Mouse (Mus musculus) heart, embryonic 10.5 days (tissue): ENCODE measurements around the gene Prdx2. TPM values are rescaled to one million over a fixed set of nuclear protein-coding genes. Genes with fewer than 3 reads are reported as not detected.

ENCODE experiments used
- DNase-seq: peaks from one replicate; pipeline ENCODE4 v3.0.0-alpha.2; 2017; ENCODE audit warnings: low spot score
- H3K27ac ChIP-seq: fragments of 300-500 bp; sonication (generic); 2 replicates; pipeline ENCODE4 v1.5.1; 2016; ENCODE audit warnings: mild to moderate bottlenecking
- H3K27me3 ChIP-seq: fragments of 300-500 bp; sonication (generic); 2 replicates; pipeline ENCODE4 v1.6.1; 2016; ENCODE audit warnings: mild to moderate bottlenecking; ENCODE audit not compliant: poor library complexity, insufficient read depth, severe bottlenecking
- H3K36me3 ChIP-seq: fragments of 300-500 bp; sonication (generic); 2 replicates; pipeline ENCODE4 v1.6.1; 2016; ENCODE audit warnings: mild to moderate bottlenecking, moderate library complexity
- H3K4me1 ChIP-seq: fragments of 300-500 bp; sonication (generic); 2 replicates; pipeline ENCODE4 v1.6.1; 2016; ENCODE audit warnings: mild to moderate bottlenecking
- H3K4me3 ChIP-seq: fragments of 300-500 bp; sonication (generic); 2 replicates; pipeline ENCODE4 v1.5.1; 2016; ENCODE audit warnings: mild to moderate bottlenecking, moderate library complexity
- H3K9me3 ChIP-seq: fragments of 300-500 bp; sonication (generic); 2 replicates; pipeline ENCODE4 v1.6.1; 2016; ENCODE audit warnings: mild to moderate bottlenecking, moderate library complexity
- WGBS: fragments of 180-500 bp; shearing (Covaris S2); methylation state at CpG from one replicate; pipeline ENCODE4 v1.1.7; 2016; 5-methylcytosine and 5-hydroxymethylcytosine counted together
- polyA plus RNA-seq: library from polyadenylated mRNA; unstranded; fragments of >200 nt; fragmentation: Nextera tagmentation; extraction: Ambion mirVana; gene quantifications from 2 replicates; pipeline ENCODE4 v1.2.1, GENCODE M21; 2016

The Prdx2 gene
- polyA plus RNA-seq, result 810 and 835 TPM in 2 replicates

DNA sequence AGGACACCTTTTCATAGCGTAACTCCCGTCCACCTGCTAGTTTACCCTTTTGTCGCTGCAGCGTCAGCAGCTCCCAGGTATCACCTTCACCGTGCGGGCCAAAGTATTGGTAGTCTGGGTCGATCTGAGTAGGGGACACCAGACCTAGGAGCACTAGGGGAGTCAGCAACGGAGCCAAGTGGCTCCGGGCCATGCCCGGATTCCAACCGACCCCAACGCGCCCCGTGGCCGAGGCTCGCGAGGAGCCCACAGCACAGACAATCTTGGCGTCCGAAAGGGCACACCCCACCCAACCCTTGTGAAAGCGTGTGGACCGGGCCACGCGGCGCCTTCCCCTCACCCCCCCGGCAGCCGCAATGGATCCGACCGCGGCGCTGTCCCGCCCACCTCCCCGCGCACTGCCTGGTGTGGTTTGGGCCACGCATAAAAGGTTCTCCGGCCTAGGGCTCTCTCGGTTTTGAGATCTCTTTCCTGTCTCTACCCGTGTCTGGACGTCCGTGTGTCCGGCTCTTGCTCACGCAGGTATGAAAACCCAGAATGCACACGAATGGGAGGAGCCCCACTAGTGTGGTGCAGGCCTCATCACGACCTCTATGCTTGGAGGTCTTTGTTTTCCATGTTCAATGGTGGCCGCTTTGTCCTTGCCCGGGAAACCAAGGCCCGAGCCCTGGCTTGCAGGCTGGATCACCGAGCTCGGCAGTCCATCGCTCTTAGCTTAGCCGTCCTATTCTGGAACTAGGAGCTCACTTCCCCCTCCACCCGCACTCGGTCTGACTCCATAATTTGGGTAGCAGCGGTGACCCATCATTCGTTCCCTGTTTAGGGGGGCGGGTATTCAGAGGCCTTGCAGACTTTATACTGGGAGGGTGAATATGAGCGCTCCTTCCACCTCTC, at the start of gene Prdx2, which contains the start of the genes Gm49661 and Rnaseh2a:
TSS of gene Prdx2 (plus strand) at position 347 of the 894 bp plus-strand sequence.
TSS of gene Gm49661 (minus strand) at position 193 of the 894 bp plus-strand sequence.
TSS of gene Rnaseh2a (minus strand) at position 527 of the 894 bp plus-strand sequence.
- Histone ChIP-seq H3K9me3 (no peaks in the 10 kb centered on the region), H3K27ac (peak within 1 kb of the TSS; percentile 97), H3K36me3 (peaks cover 39% of the 10 kb centered on the region), H3K27me3 (no peaks in the 10 kb centered on the region), H3K4me1 (peaks cover 40% of the 10 kb centered on the region), H3K4me3 (peak within 1 kb of the TSS; percentile 83)
- peak; percentile 93 for DNase-seq
- WGBS, result under 1% methylated on average over 56 of the region's 56 CpGs

DNA sequence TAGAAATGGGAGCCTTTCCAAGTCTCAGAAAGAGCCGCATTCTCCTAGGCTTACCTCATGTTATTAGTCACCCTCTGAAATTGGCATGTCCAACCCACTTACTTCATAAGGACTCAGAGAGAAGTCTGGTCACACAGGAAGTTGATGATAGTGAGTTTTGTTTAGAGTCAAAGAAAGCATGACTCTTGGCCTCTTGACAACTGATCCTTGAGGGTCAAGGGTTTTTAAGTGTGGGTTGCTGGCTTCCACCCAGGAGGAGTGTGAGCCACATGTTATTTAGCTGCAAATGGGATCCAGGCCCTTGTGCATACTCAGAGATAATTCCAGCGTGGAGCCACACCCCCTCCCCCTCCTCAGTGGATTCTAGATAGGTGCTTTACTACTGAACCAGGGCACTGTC, 47.8 kb upstream of the Prdx2 start:
- Histone ChIP-seq H3K27me3 (peaks cover 73% of the 10 kb centered on the region), H3K36me3 (no peaks in the 10 kb centered on the region), H3K4me1 (no peaks in the 10 kb centered on the region), H3K4me3 (no peak overlapping the region), H3K27ac (no peak overlapping the region), H3K9me3 (no peaks in the 10 kb centered on the region)
- WGBS, result 55% methylated on average over 2 of the region's 2 CpGs
- DNase-seq, result no peak

DNA sequence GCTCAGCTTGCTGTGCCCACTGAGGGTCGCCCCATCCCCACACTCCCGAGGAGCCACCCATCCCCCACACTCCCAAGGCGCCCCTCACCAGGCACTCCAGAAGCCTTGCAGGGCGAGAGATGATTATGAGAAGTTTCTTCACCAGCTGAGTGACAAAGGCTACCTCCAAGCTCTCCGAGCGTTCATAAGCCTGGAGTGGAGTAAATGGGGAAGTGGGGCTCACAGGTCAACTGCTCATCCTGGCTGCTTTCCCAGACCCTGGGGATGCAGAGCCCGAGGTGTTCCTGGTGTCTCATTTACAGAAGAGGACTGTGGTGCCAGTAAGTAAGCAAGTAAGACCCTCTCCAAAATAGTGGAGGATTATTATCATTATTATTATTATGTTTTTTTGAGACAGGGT, 43.8 kb upstream of the Prdx2 start:
- Histone ChIP-seq H3K27me3 (peaks cover 70% of the 10 kb centered on the region), H3K36me3 (no peaks in the 10 kb centered on the region), H3K9me3 (no peaks in the 10 kb centered on the region), H3K4me3 (no peak overlapping the region), H3K4me1 (peaks cover 13% of the 10 kb centered on the region), H3K27ac (no peak overlapping the region)
- 64% methylated on average over 7 of the region's 7 CpGs for WGBS
- DNase-seq, result no peak

DNA sequence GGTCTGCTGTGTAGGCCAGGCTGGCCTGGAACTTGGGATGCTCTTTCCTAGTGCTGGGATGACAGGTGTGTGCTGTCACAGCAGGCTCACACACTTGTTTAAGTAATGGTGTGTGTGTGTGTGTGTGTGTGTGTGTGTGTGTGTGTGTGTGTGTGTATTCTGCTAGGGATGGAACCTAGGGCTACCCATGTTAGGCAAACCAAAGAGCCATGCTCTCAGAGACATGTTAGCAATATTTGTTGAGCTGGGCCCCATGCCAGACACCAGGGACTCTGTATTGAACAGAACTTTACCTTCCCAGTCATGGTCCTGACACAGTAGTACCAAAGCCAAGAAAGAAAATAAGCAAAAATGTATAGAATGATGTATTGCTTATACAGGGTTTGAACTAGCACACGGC, 41.9 kb upstream of the Prdx2 start:
- Histone ChIP-seq H3K36me3 (no peaks in the 10 kb centered on the region), H3K27ac (no peak overlapping the region), H3K4me1 (peaks cover 13% of the 10 kb centered on the region), H3K4me3 (no peak overlapping the region), H3K9me3 (no peaks in the 10 kb centered on the region), H3K27me3 (peaks cover 85% of the 10 kb centered on the region)
- DNase-seq, result no peak
- 61% methylated on average over 1 of the region's 1 CpGs for WGBS

DNA sequence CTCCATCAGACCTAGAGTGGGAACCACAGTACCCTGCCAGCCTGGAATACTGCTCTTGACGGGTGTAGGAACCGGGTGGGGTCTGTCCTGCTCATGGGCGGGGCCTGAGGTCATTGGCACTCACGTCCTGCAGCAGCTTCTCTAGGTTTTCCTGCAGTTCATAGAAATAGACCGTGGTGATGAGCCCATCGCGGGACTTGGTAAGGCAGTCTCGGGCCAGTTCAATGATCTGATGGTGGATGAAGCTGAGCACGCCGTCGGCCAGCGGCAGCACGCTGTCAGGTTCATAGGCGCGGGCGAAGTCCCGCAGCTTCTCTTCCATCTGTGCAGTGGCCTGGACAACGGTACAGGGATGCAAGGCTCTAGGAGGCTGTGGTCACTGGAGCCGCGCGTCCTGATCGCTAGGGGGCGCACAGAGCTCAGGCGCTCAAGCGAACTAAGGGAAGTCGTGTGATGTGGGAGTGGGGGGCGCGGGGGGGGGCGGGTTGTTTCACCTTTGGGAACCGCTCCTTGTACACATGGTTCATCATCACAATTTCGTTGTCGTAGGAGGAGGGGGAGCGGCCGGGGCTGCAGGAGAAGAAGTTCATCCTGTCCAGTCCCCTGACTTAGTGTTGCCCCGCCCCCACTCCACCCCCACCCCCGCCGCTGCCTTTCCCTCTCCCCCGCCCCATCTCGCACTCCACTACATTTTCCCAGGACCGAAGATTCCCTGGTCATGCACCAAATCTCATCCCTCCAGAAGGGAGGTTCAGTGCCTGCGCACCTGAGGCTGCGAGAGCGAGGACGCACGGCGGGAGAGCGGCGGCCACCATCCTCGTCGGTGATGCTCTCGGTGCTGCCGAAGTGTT, 40.7 kb upstream of the Prdx2 start:
- Histone ChIP-seq H3K4me1 (peaks cover 13% of the 10 kb centered on the region), H3K4me3 (peak overlapping the region; percentile 52), H3K27ac (no peak overlapping the region), H3K27me3 (peaks cover 88% of the 10 kb centered on the region), H3K36me3 (no peaks in the 10 kb centered on the region), H3K9me3 (no peaks in the 10 kb centered on the region)
- WGBS, result 6% methylated on average over 46 of the region's 52 CpGs
- no peak for DNase-seq

DNA sequence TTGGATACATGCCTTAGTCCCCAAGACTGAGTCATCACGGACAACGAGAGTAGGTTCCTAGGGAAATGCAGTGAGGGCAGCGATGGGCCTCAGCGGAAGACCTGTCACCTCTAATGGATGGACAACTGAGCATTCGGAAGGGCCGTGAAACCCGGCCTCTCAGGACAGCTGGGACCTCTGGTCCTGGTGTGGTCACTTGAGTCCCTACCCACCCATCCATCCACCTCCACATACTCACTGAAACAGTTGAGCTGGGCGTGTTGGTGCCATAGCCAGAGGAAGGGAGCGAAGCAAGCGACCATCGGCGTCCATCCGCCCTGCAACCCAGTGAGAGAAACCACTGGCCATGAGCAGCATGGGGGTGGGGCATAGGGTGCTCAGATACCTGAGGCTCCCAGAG, 38.8 kb upstream of the Prdx2 start:
- Histone ChIP-seq H3K4me3 (no peak overlapping the region), H3K4me1 (peaks cover 22% of the 10 kb centered on the region), H3K9me3 (no peaks in the 10 kb centered on the region), H3K27me3 (peaks cover 90% of the 10 kb centered on the region), H3K36me3 (no peaks in the 10 kb centered on the region), H3K27ac (no peak overlapping the region)
- 81% methylated on average over 13 of the region's 13 CpGs for WGBS
- DNase-seq, result no peak

DNA sequence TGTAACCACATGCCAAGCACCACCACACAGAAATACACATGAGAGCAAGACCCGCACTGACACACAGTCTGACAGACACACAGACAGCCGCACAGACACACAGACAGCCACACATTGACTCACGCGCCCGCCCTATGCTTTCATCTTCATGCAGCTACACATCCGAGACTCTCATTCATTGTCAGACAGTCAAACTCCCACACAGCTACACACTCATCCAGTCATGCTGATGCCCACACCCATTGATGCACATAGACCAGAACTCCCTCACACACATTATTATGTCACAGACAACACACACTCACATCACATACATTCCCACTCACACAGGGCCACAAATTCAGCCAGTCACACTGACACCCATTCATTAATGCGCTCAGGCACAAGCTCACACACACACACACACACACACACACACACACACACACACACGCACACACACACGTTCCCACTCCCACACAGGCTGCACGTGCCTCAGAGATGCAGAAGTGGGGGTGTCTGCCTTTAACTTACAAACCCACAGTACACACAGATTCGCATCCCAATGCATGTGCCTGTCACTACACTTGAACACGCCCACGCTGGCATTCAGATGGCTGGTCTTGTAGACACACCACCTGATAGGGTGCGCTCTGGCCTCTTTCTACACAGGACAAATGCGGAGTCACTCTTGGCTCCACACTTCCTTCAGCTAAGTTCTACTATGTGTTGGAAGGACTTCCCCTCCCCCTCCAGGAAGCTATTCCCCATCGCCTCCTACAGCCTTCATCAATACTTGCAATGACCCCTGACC, 35.4 kb upstream of the Prdx2 start:
- WGBS, result 79% methylated on average over 16 of the region's 16 CpGs
- Histone ChIP-seq H3K27ac (no peak overlapping the region), H3K36me3 (no peaks in the 10 kb centered on the region), H3K4me3 (no peak overlapping the region), H3K4me1 (peaks cover 27% of the 10 kb centered on the region), H3K27me3 (peaks cover 95% of the 10 kb centered on the region), H3K9me3 (no peaks in the 10 kb centered on the region)
- DNase-seq, result no peak

DNA sequence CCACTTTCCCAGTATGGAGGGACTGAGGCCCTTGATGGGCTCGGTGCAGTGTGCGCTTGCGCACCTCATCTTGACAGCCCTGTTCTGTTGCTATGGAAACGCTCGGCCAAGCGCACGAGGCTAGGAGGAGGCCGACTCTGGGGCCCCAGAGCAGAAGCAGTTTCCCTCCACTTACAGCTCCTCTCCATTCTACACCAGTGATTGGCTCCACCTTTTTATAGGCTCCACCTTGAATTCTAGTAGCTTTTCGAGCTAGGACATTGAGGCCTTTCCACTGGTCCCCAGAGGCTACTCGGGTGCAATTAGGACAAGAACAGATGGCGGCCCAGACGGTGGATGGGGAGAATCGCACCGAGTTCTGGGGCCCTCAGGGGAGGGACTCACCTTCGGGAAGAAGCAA, 34.5 kb upstream of the Prdx2 start:
- Histone ChIP-seq H3K27ac (no peak overlapping the region), H3K9me3 (no peaks in the 10 kb centered on the region), H3K4me3 (no peak overlapping the region), H3K36me3 (no peaks in the 10 kb centered on the region), H3K4me1 (peaks cover 21% of the 10 kb centered on the region), H3K27me3 (peaks cover 95% of the 10 kb centered on the region)
- no peak for DNase-seq
- 3% methylated on average over 15 of the region's 15 CpGs for WGBS

DNA sequence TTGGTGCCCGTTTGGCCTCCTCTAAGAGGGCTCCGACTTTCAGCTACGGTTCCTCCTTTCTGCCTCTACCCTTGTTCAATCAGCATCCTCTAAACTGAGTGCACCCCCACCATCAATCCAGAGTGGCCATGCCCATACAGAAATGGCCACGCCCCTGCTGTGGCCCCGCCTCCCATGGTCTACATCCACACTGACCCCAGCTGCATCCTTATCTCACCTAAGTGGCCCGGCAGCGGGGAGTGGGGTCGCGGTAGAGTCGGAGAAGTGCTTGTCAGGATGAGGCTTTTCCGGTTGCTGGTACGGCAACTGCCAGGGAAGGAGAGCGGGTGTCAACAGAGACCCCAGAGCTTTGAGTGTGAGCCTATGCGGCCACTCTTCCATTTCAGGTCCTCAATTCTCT, 33.9 kb upstream of the Prdx2 start:
- Histone ChIP-seq H3K36me3 (no peaks in the 10 kb centered on the region), H3K4me1 (peaks cover 21% of the 10 kb centered on the region), H3K27me3 (peaks cover 92% of the 10 kb centered on the region), H3K9me3 (no peaks in the 10 kb centered on the region), H3K4me3 (no peak overlapping the region), H3K27ac (no peak overlapping the region)
- no peak for DNase-seq
- 6% methylated on average over 14 of the region's 14 CpGs for WGBS

DNA sequence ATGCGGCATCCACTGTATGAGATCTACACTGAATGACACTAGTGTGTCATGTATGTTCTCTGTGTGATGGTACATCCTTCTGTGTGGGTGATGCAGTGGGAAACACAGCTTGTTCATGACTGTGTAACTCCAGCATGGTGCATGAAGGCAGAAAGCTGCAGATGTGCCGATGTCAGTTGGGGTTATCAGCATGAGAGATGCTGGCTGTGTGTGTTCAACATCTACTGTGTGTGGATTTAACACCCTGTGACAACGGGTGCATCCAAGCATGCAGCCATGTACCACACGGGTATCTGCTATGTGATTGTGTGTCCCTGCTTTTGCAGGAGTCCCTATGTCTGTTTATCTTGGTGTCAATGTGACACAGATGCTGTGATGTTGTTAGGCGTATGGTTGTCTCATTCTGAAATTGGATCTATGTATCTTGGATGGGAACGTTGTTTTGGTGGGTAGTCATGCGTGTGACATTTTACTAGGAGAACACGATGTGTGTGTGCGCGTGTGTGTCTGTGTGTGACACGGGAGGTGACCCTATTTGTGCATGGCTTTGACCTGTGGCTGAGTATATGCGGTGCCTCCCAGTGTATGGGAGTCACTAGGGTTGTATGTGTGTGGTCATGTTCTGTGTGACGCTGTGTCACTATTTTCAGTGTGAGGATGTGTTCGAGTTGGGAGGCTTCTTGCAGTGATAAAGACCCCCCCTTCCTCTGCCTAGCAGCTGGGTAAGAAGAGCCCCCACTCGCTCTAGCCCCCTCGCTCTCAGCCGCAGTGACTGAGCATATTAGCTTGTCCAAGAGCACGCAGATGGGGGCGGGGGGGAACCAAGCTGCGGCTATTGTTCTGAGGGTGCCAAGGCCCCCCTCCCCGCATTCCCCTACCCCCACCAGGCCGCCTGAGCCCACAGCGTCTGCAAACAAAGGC, 33.1 kb upstream of the Prdx2 start:
- Histone ChIP-seq H3K4me3 (peak overlapping the region; percentile 60), H3K4me1 (peaks cover 21% of the 10 kb centered on the region), H3K27me3 (peaks cover 90% of the 10 kb centered on the region), H3K9me3 (no peaks in the 10 kb centered on the region), H3K27ac (peak overlapping the region; percentile 13; the same call in 1 of the 2 replicates), H3K36me3 (no peaks in the 10 kb centered on the region)
- no peak for DNase-seq
- 26% methylated on average over 23 of the region's 23 CpGs for WGBS

DNA sequence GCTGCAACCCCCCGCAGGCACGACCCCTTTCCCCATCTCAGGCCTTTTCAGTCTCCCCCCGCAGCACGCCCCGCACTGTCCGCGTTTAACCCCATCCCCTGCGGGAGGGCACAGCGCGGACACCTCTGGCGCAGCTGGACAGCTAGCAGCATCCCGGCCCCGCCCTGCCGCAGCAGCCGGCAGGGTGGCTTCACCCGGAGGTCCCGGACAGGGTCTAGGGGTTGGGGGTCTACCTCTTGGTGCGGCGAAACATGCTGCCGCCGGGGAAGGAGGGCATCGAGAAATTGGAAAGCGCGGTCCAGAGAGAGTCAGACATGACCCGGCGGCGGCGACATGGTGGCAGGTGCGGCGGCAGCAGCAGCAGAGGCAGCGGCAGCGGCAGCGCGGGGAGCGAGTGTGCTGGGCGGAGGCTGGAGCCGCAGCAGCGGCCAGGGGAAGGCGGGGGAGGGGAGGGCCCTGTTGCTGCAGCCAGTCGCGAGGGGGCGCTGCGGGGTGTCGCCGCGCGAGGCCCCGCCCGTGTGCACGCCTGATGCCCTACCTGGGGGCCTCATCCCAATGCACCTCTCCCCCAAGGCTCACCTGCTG, 32.3 kb upstream of the Prdx2 start, which contains the start of gene Mast1:
TSS of gene Mast1 (minus strand) at position 398 of the 585 bp plus-strand sequence.
- peak; percentile 81 for DNase-seq
- 1% methylated on average over 50 of the region's 50 CpGs for WGBS
- no peaks in the 10 kb centered on the region for H3K36me3 ChIP-seq
- peaks cover 21% of the 10 kb centered on the region for H3K4me1 ChIP-seq
- peak within 1 kb of the TSS; percentile 60 for H3K4me3 ChIP-seq
- no peaks in the 10 kb centered on the region for H3K9me3 ChIP-seq
- H3K27me3 ChIP-seq, result peaks cover 86% of the 10 kb centered on the region
- peak within 1 kb of the TSS; percentile 13; the same call in 1 of the 2 replicates for H3K27ac ChIP-seq
